Mouse (Mus musculus): Measurements from ENCODE around the gene Myog.

- TF ChIP-seq POLR2A (IDR thresholded peaks at IDR 0.05; ENCODE audit: control insufficient read depth, low read depth, low read length) (no peak), CTCF (IDR thresholded peaks at IDR 0.05; ENCODE audit: control insufficient read depth, insufficient read depth, insufficient replicate concordance, low read depth, low read length) (no peak)
These were observed 19.8 kb upstream of the Myog start for GRCm38 (mm10) chr1:134270026-134270425.
